Mouse (Mus musculus) kidney, adult 2 months (tissue): Measurements from ENCODE around the gene Atp13a2.

Experiments
- CTCF ChIP-seq: fragments of 200-500 bp; conservative IDR thresholded peaks from 2 replicates; pipeline ENCODE4 v1.5.1; 2011; ENCODE audit warnings: low read depth, mild to moderate bottlenecking, control low read depth, low read length, moderate library complexity, mixed read lengths; ENCODE audit not compliant: insufficient read depth, insufficient read length
- POLR2A ChIP-seq: fragments of 200-500 bp; IDR thresholded peaks from one replicate; pipeline ENCODE4 v1.6.1; 2011; ENCODE audit warnings: low read depth, low read length, control low read depth

DNA sequence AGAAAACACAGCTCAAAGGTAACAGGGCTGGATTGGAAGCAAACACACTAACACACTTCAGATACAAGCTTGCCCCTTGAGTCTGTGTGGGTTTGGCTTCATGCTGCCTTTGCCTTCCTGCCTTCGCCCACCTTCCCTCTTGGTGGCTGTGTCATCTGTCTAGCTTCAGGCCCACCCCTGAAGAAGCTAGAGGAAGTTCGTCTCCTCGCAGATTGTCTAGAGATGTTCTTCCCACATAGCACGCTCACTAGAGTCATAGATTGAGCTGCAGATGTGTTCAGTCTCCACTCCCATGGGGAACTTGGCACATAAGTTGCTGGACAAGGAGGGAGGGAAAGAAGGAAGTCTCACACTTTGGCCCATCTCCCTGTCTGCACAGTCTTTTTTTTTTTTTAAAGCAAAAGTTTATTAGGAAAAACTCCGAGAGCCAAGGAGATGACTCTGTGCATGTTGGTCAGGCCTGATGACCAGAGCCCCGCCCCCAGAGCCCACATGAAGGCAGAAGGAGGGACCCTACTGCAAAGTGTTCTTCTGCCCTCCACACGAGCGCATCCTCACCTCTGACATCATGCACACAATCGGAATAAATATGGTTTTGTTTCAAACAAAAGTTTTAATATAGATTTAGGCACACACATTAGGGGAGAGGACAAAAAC is 22.6 kb upstream of the Atp13a2 start:
- no peak for TF ChIP-seq CTCF
- no peak for TF ChIP-seq POLR2A
